Mouse (Mus musculus): Measurements from ENCODE around the gene Nup85.

DNA sequence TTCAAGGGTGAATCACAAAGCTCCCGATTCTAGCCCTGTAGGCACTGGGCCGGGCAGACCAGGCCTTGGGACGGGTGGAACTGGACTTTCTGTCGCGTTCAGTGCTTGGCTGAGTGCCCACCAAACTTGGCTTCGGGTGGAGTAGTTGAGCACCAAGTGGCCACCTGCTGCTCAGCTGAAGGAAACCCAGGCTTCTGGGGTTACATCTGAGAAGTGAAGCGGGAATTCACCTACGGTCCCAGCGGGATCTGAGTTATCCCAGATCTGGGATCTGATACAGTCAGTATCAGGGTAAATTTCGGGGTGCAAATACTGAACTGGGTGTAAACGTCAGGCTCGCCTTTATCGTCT is 47.8 kb downstream of the Nup85 start:
- TF ChIP-seq POLR2A (IDR thresholded peaks at IDR 0.05; ENCODE audit: borderline replicate concordance, low read depth, low read length) (no peak), CTCF (IDR thresholded peaks at IDR 0.05; ENCODE audit: low read depth, low read length) (no peak)
